Mouse (Mus musculus): ENCODE measurements around the gene Relch.
A peak's percentile ranks its signal among the peaks of the same experiment; 100 is the strongest.
"Not testable (repeated sequence)": the region's sequence is repeated elsewhere in the genome, so short reads cannot be mapped to it uniquely, and the experiment has no call there.

Gene Relch

DNA sequence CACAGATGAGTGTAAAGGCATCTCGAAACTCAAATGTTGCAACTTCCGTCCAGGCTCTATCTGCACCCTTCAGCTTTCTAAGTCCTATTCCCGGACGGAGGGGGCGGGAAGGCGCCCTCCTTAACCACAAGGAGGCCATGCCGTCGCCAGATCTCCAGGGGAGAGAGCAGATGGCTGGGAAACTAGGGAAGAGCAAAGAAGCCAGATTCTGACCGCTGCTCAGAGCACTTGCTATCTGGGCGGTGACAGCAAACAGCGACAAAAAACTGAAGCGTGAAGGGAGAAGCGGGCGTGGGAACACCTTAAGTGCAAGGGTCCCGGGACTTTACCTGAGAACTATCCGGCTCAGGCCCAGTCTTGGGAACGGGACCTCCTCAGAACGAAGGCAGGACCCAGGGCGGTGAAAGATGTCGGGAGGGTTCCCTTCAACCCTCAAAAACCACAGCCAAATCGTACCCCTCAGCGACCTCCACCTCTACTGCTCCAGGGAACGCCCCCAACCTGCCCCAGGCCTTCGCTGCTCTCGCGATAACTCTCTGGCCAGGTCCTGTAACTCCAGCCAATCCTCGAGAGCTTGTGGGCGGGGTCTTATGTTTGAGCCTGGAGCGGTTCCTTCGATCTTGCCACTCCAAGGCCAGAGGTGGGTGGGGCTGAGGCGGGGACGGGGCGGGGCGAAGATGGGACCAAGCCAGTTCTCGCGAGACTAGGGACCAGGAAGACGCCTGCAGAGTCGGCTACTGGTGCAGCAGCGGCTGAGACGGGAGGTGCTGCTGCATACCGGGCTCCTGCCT lies at the start of gene Relch, which contains the start of gene Pign:
TSS of gene Relch (plus strand) at position 691 of the 791 bp plus-strand sequence.
TSS of gene Pign (minus strand) at position 507 of the 791 bp plus-strand sequence.
- peak; percentile 99 for DNase-seq

- DNase-seq = peak; percentile 77
These were observed 33.2 kb upstream of the Relch start for GRCm38 (mm10) chr1:105630481-105630880.

DNA sequence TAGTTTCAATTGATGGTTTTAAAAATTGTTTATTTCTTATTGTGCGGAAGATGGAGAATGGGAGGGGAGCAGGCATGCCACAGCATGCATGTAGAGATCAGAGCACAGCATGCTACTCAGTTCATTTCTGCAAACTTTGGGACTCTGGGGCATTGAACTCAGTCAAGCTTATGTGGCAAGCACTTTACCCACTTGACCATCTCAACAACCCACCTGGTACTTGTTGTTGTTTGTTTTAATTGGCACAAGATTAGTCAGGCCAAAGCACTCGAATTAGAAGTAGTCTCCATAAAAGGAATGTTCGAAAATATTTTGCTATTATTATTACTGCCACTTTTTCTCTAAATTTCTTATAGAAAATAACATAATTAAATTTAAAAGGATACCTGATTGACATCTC lies 19.6 kb upstream of the Relch start:
- no peak for DNase-seq

DNA sequence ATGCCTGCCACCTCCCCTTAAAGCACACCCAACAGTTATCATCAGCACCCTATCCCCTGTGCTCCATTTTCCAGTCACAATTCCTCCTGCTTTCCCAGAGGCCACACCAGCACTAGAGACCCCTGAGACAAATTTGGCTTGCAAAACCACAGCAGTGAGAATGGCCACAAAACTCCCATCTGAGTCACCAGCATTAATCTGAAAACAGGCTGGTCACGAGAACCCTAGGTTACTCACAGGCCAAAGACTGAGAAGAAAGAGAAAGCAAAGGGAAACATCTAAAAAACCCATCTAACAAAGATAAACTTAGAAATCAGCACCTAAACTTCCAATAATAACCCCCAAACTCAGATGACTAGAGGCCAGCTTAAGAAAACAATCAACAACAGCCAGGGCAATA lies 13.0 kb upstream of the Relch start:
- DNase-seq = no peak

GRCm38 (mm10) chr1:105653981-105654380 lies 9.7 kb upstream of the Relch start:
- DNase-seq = no peak

- peak; percentile 85 for DNase-seq
These were observed 3.6 kb upstream of the Relch start for GRCm38 (mm10) chr1:105660015-105660414.

- DNase-seq = no peak
These were observed 866 bp upstream of the Relch start for GRCm38 (mm10) chr1:105662820-105663170.

DNA sequence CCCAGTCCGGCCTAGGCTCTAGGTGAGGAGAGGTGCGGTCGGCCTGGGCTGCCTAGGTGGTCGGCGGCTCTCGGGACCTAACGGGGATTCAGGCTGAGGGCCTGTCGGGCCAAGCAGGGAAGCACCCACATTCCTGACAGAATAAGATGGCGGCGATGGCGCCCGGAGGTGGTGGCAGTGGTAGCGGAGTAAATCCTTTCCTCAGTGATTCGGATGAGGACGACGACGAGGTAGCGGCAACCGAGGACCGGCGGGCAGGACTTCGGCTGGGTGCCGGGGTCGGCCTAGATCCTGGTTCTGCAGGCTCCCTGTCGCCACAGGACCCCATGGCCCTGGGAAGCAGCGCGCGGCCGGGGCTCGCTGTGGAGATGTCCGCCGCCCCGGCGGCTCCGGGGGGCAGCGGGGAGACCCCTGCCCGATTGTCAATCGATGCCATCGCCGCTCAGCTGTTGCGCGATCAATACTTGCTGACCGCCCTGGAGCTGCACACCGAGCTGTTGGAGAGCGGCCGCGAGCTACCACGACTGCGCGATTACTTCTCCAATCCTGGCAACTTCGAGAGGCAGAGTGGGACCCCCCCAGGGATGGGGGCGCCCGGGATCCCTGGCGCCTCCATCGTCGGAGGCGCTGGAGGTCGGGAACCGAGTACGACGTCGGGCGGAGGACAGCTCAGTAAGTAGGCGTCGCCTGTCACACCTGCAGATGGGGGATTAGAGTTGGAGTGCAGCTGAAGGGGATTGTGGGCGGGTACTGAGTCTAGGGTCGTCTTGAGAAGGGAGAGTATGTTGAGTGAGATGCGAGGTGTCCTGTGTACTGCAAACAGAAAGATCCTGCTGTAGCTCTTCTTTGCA lies 526 bp downstream of the Relch start:
- no peak for DNase-seq

- no peak for DNase-seq
These were observed 6.0 kb downstream of the Relch start for GRCm38 (mm10) chr1:105669700-105670099.

- peak; percentile 28 for DNase-seq
These were observed 11.1 kb downstream of the Relch start for GRCm38 (mm10) chr1:105674763-105675162.

GRCm38 (mm10) chr1:105680587-105680986 lies 16.9 kb downstream of the Relch start:
- no peak for DNase-seq

- DNase-seq = no peak
These were observed 21.8 kb downstream of the Relch start for GRCm38 (mm10) chr1:105685501-105685900.

DNA sequence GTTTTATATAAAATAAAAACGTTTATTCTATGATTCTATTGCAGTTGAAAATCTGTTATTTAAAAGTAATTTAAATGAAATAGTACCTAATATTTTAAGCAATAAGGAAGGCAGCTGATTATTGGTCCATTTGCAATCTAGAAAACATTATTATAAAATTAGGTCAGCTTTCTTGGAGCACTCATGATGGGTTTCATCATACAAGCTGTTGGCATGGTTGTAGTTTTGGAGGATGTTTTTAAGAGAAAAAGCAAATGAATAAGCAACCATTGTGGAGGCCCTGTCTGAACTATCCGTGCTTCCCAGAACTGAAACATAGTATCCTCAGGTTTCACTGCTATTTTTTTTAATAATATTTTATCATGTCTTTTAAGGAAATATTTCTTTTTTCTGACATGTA lies 31.9 kb downstream of the Relch start:
- no peak for DNase-seq

DNA sequence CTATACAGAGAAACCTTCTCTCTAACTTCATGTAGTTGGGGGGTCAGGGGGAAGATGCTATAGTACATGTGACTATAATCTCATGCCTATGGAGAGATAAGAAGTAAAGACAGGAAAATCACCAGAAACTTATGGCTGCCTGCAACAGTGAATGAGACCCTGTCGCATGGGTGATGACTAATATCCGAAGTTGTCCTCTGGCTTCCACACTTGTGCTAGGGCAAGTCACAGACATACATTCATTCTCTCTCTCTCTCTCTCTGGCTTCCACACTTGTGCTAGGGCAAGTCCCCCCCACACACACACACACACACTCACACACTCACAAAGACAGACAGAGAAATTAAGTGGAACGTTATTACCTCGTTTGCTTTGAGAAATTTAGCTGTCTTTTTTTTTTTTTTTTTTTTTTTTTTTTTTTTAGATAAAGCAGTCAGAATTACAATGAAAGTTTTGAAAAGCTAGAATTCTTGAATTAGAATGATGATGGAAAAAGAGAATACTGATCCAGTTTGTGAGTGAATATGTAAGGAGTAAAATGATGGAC lies 37.4 kb downstream of the Relch start:
- DNase-seq = no peak

DNA sequence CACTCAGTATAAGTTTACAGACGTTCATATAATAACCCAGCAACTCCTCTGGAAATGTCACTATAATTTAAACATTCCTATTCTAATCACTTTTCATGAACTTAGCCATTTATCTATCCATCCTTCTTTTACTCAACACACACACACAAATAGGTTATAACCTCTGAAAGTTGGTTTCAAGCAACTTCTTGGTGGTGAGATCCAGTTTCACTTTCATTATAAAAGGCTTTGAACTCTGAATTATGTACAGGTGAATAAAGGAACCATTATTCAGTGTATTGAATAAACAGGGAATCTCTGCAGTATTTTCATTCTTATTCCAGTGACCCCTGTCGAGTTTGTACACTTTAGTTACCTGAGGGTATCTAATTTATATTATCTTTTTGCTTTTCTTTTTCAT lies 45.8 kb downstream of the Relch start:
- no peak for DNase-seq

- peak; percentile 48 for DNase-seq
These were observed 47.6 kb downstream of the Relch start for GRCm38 (mm10) chr1:105711227-105711626.

GRCm38 (mm10) chr1:105712822-105713221 lies 49.2 kb downstream of the Relch start:
- DNase-seq = no peak

- DNase-seq = no peak
These were observed 54.7 kb downstream of the Relch start for GRCm38 (mm10) chr1:105718358-105718757.

DNA sequence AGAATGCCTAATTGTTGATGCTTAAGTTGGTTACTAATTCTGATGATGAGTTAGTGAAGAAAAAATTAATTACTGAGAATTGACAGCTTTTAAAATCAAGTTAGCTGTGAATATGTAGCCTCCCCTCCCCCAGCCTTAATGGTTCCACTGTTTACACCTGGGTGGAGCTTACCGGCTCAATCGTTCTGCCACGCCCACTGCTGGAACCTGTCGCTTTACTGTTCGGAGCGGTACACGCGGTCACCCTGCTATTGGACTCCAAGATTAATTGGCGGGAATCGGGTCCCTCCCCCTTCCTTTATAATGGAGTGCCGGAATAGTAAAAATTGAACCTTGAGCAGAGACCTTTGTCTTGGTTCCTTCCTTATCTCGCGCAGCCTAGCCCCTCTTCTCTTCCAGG lies 65.6 kb downstream of the Relch start:
- not testable (repeated sequence) for DNase-seq

DNA sequence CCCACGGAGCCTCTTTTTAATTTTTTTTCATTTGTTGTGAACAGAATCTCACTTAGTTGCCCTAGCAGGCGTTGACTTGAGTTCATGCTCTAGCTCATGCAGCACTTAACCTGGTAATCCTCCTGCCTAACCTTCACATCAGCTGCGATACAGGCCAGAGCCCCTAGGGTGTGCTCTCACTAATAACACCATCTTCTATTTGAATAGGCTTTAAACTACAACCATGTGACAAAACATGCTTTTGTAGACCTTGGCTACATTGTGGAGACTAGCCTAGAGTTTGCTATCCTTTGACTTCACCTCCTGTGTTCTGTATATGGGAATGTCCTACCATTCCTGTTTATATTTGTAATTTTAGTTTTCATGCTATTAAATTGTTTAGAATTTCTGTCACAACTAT lies 71.7 kb downstream of the Relch start:
- no peak for DNase-seq

DNA sequence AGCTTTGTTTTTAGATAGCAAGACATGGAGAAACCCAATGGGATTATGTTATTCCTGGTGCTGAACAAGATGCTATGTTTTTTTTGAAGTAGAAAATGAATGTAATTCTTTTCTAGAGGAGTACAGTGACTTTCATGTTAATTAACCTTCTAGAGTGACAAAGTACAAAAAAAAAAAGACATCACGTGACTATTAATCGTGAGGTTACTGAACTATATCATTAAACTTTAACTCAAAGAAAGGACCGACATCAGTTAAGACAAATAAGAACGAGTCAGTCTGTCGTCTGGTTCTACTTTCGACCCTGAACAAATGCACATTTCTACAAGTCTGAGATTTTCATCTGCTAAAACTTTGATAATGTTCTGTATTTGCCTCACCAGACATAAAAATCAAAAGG lies 74.7 kb downstream of the Relch start:
- no peak for DNase-seq

GRCm38 (mm10) chr1:105739493-105739892 lies 75.8 kb downstream of the Relch start:
- DNase-seq = no peak

DNA sequence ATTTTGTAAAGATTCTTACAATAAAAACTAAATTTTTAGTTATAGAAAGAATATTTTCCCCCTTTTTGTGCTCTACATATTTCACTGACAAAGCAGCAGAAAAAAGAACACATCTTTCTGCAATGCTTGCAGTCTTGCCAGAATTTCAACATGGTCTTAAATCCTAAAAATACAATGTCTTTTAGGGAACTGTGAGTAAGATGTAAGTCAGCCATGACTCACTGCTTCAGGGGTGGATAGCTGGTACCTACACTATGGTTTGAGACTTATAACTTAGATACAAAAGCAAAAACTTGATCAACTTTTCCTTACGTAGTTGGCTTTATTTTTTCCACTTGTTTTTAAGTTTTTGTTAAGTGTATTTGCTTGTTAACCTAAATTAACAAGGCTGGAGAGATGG lies 78.8 kb downstream of the Relch start:
- DNase-seq = no peak

DNA sequence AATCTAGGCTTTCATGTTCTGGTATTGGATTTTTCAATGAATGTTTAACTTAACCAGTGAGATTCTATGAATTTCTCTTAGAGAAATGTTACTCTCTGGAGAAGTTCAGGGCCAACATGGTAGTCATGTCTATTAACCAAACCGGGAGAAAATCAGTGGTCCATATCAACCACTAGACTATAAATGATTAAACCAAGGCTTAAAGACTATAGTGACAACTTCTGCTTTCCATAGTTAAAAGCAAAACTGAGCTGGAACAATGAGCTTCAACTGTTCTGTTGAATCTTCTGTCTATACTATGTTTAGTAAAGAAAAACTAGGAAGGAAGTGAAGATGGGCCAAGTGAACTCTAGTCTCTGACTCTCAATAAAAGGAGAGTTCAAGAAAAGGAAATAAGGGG lies 82.8 kb downstream of the Relch start:
- DNase-seq = no peak
